Mouse (Mus musculus): ENCODE results near the gene Dnttip2. TPM values are rescaled to one million over a fixed set of nuclear protein-coding genes. Genes with fewer than 3 reads are reported as not detected.
"Not testable (repeated sequence)": the region's sequence is repeated elsewhere in the genome, so short reads cannot be mapped to it uniquely, and the experiment has no call there.

Dnttip2 gene
- polyA plus RNA-seq, 1 experiment from 2014 or later = 87.4 TPM

DNA sequence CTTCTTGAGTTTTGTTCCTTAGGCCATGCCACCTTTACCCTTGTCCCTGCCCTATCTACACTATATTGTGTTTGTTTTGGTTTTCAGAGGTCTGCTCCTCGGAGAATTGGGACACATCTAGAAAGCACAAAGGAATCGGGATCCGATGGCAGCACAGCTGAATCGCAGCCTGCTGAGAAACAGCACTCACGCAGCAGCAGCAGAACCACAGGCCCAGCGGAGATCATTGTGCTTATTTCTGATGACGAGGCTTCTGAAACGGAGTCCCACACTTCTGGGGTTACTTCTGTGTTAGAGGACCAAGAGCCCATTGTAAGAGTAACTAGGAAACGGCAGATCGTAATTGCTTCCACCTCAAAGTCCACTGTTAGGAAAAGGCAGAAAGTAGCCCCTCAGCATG is 923 bp downstream of the Dnttip2 start:
- Histone ChIP-seq H3K4me2 (ENCODE audit: low read depth) (peak overlapping the region; percentile 64), H3K36me3 (ENCODE audit: control insufficient read depth, insufficient read depth, low read length) (peaks cover 5% of the 10 kb centered on the region), H3K9ac (ENCODE audit: low read length) (peak overlapping the region; percentile 75; the same call in 1 of the 2 replicates), H3K4me1 (ENCODE audit: control insufficient read depth, insufficient read depth, low read length) (peaks cover 15% of the 10 kb centered on the region), H3K4me3 (ENCODE audit: low read depth, low read length) (peak overlapping the region; percentile 73), H3K27me3 (ENCODE audit: control insufficient read depth, insufficient read depth, low read length) (no peaks in the 10 kb centered on the region), H3K9me3 (ENCODE audit: control insufficient read depth, low read length) (no peaks in the 10 kb centered on the region), H3K27ac (ENCODE audit: low read depth, low read length) (no peak overlapping the region)
- ATAC-seq (ENCODE audit: insufficient read depth, low FRiP score, low TSS enrichment) (no peak), DNase-seq (ENCODE audit: low spot score) (no peak)
- 71% methylated on average over 10 of the region's 10 CpGs for WGBS

- ATAC-seq (ENCODE audit: insufficient read depth, low FRiP score, low TSS enrichment) (no peak), DNase-seq (ENCODE audit: low spot score) (no peak)
- Histone ChIP-seq H3K4me2 (ENCODE audit: low read depth) (no peak overlapping the region), H3K9me3 (ENCODE audit: control insufficient read depth, low read length) (no peaks in the 10 kb centered on the region), H3K27ac (ENCODE audit: low read depth, low read length) (no peak overlapping the region), H3K4me3 (ENCODE audit: low read depth, low read length) (no peak overlapping the region), H3K27me3 (ENCODE audit: control insufficient read depth, insufficient read depth, low read length) (no peaks in the 10 kb centered on the region), H3K36me3 (ENCODE audit: control insufficient read depth, insufficient read depth, low read length) (no peaks in the 10 kb centered on the region), H3K9ac (ENCODE audit: low read length) (no peak overlapping the region), H3K4me1 (ENCODE audit: control insufficient read depth, insufficient read depth, low read length) (no peaks in the 10 kb centered on the region)
- WGBS = 80% methylated on average over 5 of the region's 5 CpGs
These were observed 13.0 kb downstream of the Dnttip2 start for GRCm38 (mm10) chr3:122287195-122287594.

- H3K4me2 ChIP-seq (ENCODE audit: low read depth) = no peak overlapping the region
- 84% methylated on average over 5 of the region's 5 CpGs for WGBS
These were observed 14.5 kb downstream of the Dnttip2 start for GRCm38 (mm10) chr3:122288613-122289195.

DNA sequence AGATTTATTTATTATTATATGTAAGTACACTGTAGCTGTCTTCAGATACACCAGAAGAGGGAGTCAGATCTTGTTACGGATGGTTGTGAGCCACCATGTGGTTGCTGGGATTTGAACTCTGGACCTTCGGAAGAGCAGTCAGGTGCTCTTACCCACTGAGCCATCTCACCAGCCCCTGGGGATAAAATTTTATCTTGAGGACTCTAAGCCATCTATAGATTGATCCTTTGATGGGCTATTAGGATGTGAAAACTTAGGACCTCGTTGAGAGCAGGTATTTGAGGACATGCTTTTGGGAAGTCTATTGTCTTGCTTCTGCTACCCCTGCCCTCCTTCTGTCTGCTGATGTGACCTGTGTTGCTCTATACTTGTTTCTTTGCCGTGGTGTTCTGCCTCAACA is 15.2 kb downstream of the Dnttip2 start:
- DNase-seq (ENCODE audit: low spot score); H3K4me1 ChIP-seq (ENCODE audit: control insufficient read depth, insufficient read depth, low read length); H3K9ac ChIP-seq (ENCODE audit: low read length); H3K4me3 ChIP-seq (ENCODE audit: low read depth, low read length); H3K4me2 ChIP-seq (ENCODE audit: low read depth); H3K27ac ChIP-seq (ENCODE audit: low read depth, low read length); H3K27me3 ChIP-seq (ENCODE audit: control insufficient read depth, insufficient read depth, low read length); H3K36me3 ChIP-seq (ENCODE audit: control insufficient read depth, insufficient read depth, low read length); H3K9me3 ChIP-seq (ENCODE audit: control insufficient read depth, low read length); ATAC-seq (ENCODE audit: insufficient read depth, low FRiP score, low TSS enrichment): not testable (repeated sequence)
- 73% methylated on average over 3 of the region's 4 CpGs for WGBS

More at GRCm38 (mm10) chr3:122288613-122289195, 14.5 kb downstream of the Dnttip2 start:
- ATAC-seq (ENCODE audit: insufficient read depth, low FRiP score, low TSS enrichment) = no peak
- Histone ChIP-seq H3K36me3 (ENCODE audit: control insufficient read depth, insufficient read depth, low read length) (no peaks in the 10 kb centered on the region), H3K4me1 (ENCODE audit: control insufficient read depth, insufficient read depth, low read length) (0 out of 2 replicates have a peak, but pooled peaks cover 3% of the 10 kb centered on the region), H3K27me3 (ENCODE audit: control insufficient read depth, insufficient read depth, low read length) (no peaks in the 10 kb centered on the region), H3K4me3 (ENCODE audit: low read depth, low read length) (no peak overlapping the region), H3K27ac (ENCODE audit: low read depth, low read length) (no peak overlapping the region), H3K9ac (ENCODE audit: low read length) (no peak overlapping the region), H3K9me3 (ENCODE audit: control insufficient read depth, low read length) (no peaks in the 10 kb centered on the region)
- DNase-seq (ENCODE audit: low spot score) = no peak

- no peaks in the 10 kb centered on the region for H3K36me3 ChIP-seq (ENCODE audit: control insufficient read depth, insufficient read depth, low read length)
- WGBS = 82% methylated on average over 7 of the region's 7 CpGs
- peaks cover 14% of the 10 kb centered on the region for H3K4me1 ChIP-seq (ENCODE audit: control insufficient read depth, insufficient read depth, low read length)
- no peak overlapping the region for H3K4me3 ChIP-seq (ENCODE audit: low read depth, low read length)
- H3K9me3 ChIP-seq (ENCODE audit: control insufficient read depth, low read length) = no peaks in the 10 kb centered on the region
- no peak overlapping the region for H3K9ac ChIP-seq (ENCODE audit: low read length)
- DNase-seq (ENCODE audit: low spot score) (no peak), ATAC-seq (ENCODE audit: insufficient read depth, low FRiP score, low TSS enrichment) (no peak)
- H3K27ac ChIP-seq (ENCODE audit: low read depth, low read length) = no peak overlapping the region
- H3K27me3 ChIP-seq (ENCODE audit: control insufficient read depth, insufficient read depth, low read length) = no peaks in the 10 kb centered on the region
- no peak overlapping the region for H3K4me2 ChIP-seq (ENCODE audit: low read depth)
These were observed 16.5 kb downstream of the Dnttip2 start for GRCm38 (mm10) chr3:122290696-122291095.

- no peak overlapping the region for H3K4me3 ChIP-seq (ENCODE audit: low read depth, low read length)
- no peaks in the 10 kb centered on the region for H3K36me3 ChIP-seq (ENCODE audit: control insufficient read depth, insufficient read depth, low read length)
- H3K9ac ChIP-seq (ENCODE audit: low read length) = no peak overlapping the region
- no peak for ATAC-seq (ENCODE audit: insufficient read depth, low FRiP score, low TSS enrichment)
- DNase-seq (ENCODE audit: low spot score) = no peak
- peak overlapping the region; percentile 1; the same call in 1 of the 2 replicates for H3K4me2 ChIP-seq (ENCODE audit: low read depth)
- H3K4me1 ChIP-seq (ENCODE audit: control insufficient read depth, insufficient read depth, low read length) = peaks cover 14% of the 10 kb centered on the region
- no peaks in the 10 kb centered on the region for H3K9me3 ChIP-seq (ENCODE audit: control insufficient read depth, low read length)
- 59% methylated on average over 12 of the region's 12 CpGs for WGBS
- H3K27me3 ChIP-seq (ENCODE audit: control insufficient read depth, insufficient read depth, low read length) = no peaks in the 10 kb centered on the region
- no peak overlapping the region for H3K27ac ChIP-seq (ENCODE audit: low read depth, low read length)
These were observed 17.6 kb downstream of the Dnttip2 start for GRCm38 (mm10) chr3:122291828-122292227.

- DNase-seq (ENCODE audit: low spot score) = peak; percentile 94
- Histone ChIP-seq H3K27me3 (ENCODE audit: control insufficient read depth, insufficient read depth, low read length) (no peaks in the 10 kb centered on the region), H3K9me3 (ENCODE audit: control insufficient read depth, low read length) (no peaks in the 10 kb centered on the region), H3K9ac (ENCODE audit: low read length) (peak overlapping the region; percentile 95), H3K4me1 (ENCODE audit: control insufficient read depth, insufficient read depth, low read length) (peaks cover 14% of the 10 kb centered on the region), H3K36me3 (ENCODE audit: control insufficient read depth, insufficient read depth, low read length) (no peaks in the 10 kb centered on the region), H3K27ac (ENCODE audit: low read depth, low read length) (peak overlapping the region; percentile 99), H3K4me3 (ENCODE audit: low read depth, low read length) (peak overlapping the region; percentile 84), H3K4me2 (ENCODE audit: low read depth) (peak overlapping the region; percentile 71)
- ATAC-seq (ENCODE audit: insufficient read depth, low FRiP score, low TSS enrichment) = peak; percentile 67
- 9% methylated on average over 50 of the region's 54 CpGs for WGBS
These were observed 18.4 kb downstream of the Dnttip2 start for GRCm38 (mm10) chr3:122292300-122293222.

DNA sequence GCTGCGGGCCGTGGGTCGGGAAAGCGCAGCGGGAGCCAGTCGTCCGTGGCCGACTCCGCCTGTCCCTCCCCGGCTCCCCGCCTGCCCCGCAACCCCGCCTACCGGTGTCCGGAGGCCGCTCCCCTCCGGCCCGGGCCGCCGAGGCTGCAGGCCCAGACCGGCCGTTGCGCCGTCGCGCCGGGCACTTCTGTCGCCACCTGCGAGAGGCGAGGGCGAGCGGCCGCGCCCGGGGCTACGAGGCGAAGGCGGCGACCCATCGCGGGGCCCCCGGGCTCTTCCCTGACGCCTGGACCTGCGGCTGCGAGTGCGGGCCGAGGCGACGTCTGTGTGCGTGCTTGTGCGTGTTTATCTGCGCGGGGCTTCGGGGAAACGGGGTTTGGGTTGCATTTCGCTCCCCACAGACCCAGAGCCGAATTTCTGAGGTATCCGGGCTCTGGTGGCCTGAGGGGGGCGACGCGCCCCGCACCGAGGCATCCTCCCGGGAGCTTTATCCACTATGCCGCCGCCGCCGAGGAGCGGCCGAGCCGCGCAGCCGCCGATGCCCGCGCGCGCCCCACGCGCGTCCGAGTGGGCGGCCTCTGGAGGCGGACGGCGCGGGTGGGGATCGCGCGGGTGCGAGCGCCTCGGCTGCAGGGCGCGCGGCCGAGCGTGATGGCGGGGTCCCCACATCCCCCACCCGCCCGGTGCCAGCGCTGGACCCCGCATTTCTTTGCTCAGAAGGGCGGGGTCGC is 19.2 kb downstream of the Dnttip2 start:
- peak overlapping the region; percentile 99 for H3K27ac ChIP-seq (ENCODE audit: low read depth, low read length)
- 0% methylated on average over 100 of the region's 105 CpGs for WGBS
- peak overlapping the region; percentile 71 for H3K4me2 ChIP-seq (ENCODE audit: low read depth)
- DNase-seq (ENCODE audit: low spot score) (no peak), ATAC-seq (ENCODE audit: insufficient read depth, low FRiP score, low TSS enrichment) (peak; percentile 74)
- H3K9me3 ChIP-seq (ENCODE audit: control insufficient read depth, low read length) = no peaks in the 10 kb centered on the region
- H3K9ac ChIP-seq (ENCODE audit: low read length) = peak overlapping the region; percentile 95
- H3K4me3 ChIP-seq (ENCODE audit: low read depth, low read length) = peak overlapping the region; percentile 84
- no peaks in the 10 kb centered on the region for H3K27me3 ChIP-seq (ENCODE audit: control insufficient read depth, insufficient read depth, low read length)
- H3K4me1 ChIP-seq (ENCODE audit: control insufficient read depth, insufficient read depth, low read length) = peaks cover 14% of the 10 kb centered on the region
- H3K36me3 ChIP-seq (ENCODE audit: control insufficient read depth, insufficient read depth, low read length) = no peaks in the 10 kb centered on the region

Measured in neural tube, embryonic 11.5 days (tissue).